Mouse (Mus musculus) cortical plate, adult 2 months (tissue): ENCODE results near the gene Ncs1. TPM values are rescaled to one million over a fixed set of nuclear protein-coding genes. Genes with fewer than 3 reads are reported as not detected.

Experiments used
- H3K27ac ChIP-seq: fragments of 200-500 bp; 2 replicates; pipeline ENCODE4 v1.5.1; 2012; ENCODE audit warnings: low read length, control low read depth, inconsistent platforms; ENCODE audit not compliant: insufficient read depth
- H3K4me1 ChIP-seq: fragments of 200-500 bp; 2 replicates; pipeline ENCODE4 v1.6.1; 2011; ENCODE audit warnings: low read length; ENCODE audit not compliant: control insufficient read depth, insufficient read depth
- H3K4me3 ChIP-seq: fragments of 200-500 bp; 2 replicates; pipeline ENCODE4 v1.5.1; 2011; ENCODE audit warnings: mild to moderate bottlenecking, low read length, control low read depth; ENCODE audit not compliant: insufficient read depth
- CTCF ChIP-seq: fragments of 200-500 bp; IDR thresholded peaks from 2 replicates; pipeline ENCODE4 v1.5.1; 2011; ENCODE audit warnings: mild to moderate bottlenecking, control low read depth, low read length; ENCODE audit not compliant: insufficient read depth; ENCODE audit errors: extremely low read depth
- POLR2A ChIP-seq: fragments of 200-500 bp; IDR thresholded peaks from 2 replicates; pipeline ENCODE4 v1.6.1; 2011; ENCODE audit warnings: mild to moderate bottlenecking, low read length, control low read depth; ENCODE audit not compliant: insufficient read depth; ENCODE audit errors: extremely low read depth
- polyA plus RNA-seq: library from polyadenylated mRNA; depleted of rRNA; stranded (reverse); fragments of >200 nt; gene quantifications from 2 replicates; pipeline ENCODE4 v1.2.3, GENCODE M21; 2012

Ncs1 gene
- polyA plus RNA-seq, 1 experiment, result 167 TPM

- H3K27ac ChIP-seq, result no peak overlapping the region
- TF ChIP-seq CTCF (no peak), POLR2A (no peak)
Measured at GRCm38 (mm10) chr2:31209525-31209924, 36.1 kb upstream of the Ncs1 start.

GRCm38 (mm10) chr2:31210144-31210847 lies 35.3 kb upstream of the Ncs1 start:
- H3K4me3 ChIP-seq, result no peak overlapping the region
- TF ChIP-seq CTCF (no peak), POLR2A (no peak)
- no peak overlapping the region for H3K27ac ChIP-seq
- peaks cover 3% of the 10 kb centered on the region; the same call in 1 of the 2 replicates for H3K4me1 ChIP-seq

More at GRCm38 (mm10) chr2:31209525-31209924, 36.1 kb upstream of the Ncs1 start:
- no peak overlapping the region for H3K4me3 ChIP-seq
- peaks cover 3% of the 10 kb centered on the region; the same call in 1 of the 2 replicates for H3K4me1 ChIP-seq

GRCm38 (mm10) chr2:31211204-31211603 lies 34.4 kb upstream of the Ncs1 start:
- Histone ChIP-seq H3K4me3 (no peak overlapping the region), H3K4me1 (peaks cover 3% of the 10 kb centered on the region; the same call in 1 of the 2 replicates), H3K27ac (no peak overlapping the region)
- TF ChIP-seq POLR2A (no peak), CTCF (no peak)

GRCm38 (mm10) chr2:31214211-31214796 lies 31.3 kb upstream of the Ncs1 start:
- Histone ChIP-seq H3K4me1 (peaks cover 1% of the 10 kb centered on the region; the same call in 1 of the 2 replicates), H3K27ac (no peak overlapping the region), H3K4me3 (no peak overlapping the region)
- no peak for TF ChIP-seq POLR2A
- TF ChIP-seq CTCF, result no peak

GRCm38 (mm10) chr2:31218611-31219010 lies 27.0 kb upstream of the Ncs1 start:
- no peaks in the 10 kb centered on the region for H3K4me1 ChIP-seq
- no peak overlapping the region for H3K4me3 ChIP-seq
- no peak for TF ChIP-seq POLR2A
- TF ChIP-seq CTCF, result no peak
- no peak overlapping the region for H3K27ac ChIP-seq

GRCm38 (mm10) chr2:31219470-31219869 lies 26.2 kb upstream of the Ncs1 start:
- Histone ChIP-seq H3K4me1 (no peaks in the 10 kb centered on the region), H3K4me3 (no peak overlapping the region), H3K27ac (no peak overlapping the region)
- TF ChIP-seq POLR2A, result no peak
- no peak for TF ChIP-seq CTCF

- H3K4me3 ChIP-seq, result no peak overlapping the region
- no peaks in the 10 kb centered on the region for H3K4me1 ChIP-seq
- TF ChIP-seq POLR2A (no peak), CTCF (no peak)
- no peak overlapping the region for H3K27ac ChIP-seq
Measured at GRCm38 (mm10) chr2:31220844-31221243, 24.8 kb upstream of the Ncs1 start.

- no peaks in the 10 kb centered on the region for H3K4me1 ChIP-seq
- H3K4me3 ChIP-seq, result no peak overlapping the region
- TF ChIP-seq CTCF, result no peak
- TF ChIP-seq POLR2A, result no peak
- H3K27ac ChIP-seq, result no peak overlapping the region
Measured at GRCm38 (mm10) chr2:31221582-31221981, 24.0 kb upstream of the Ncs1 start.

GRCm38 (mm10) chr2:31228768-31229311 lies 16.8 kb upstream of the Ncs1 start:
- TF ChIP-seq POLR2A (no peak), CTCF (no peak)
- Histone ChIP-seq H3K27ac (no peak overlapping the region), H3K4me1 (no peaks in the 10 kb centered on the region), H3K4me3 (no peak overlapping the region)
